Mouse (Mus musculus) lung, postnatal 36 days (tissue): ENCODE results near the gene Dnaja1.

Source experiments
- DNase-seq: peaks from one replicate; pipeline ENCODE4 v3.0.0; 2022; ENCODE audit warnings: mixed read lengths

Gene Dnaja1

GRCm38 (mm10) chr4:40722011-40722666, at the start of gene Dnaja1:
TSS of gene Dnaja1 (plus strand) at chr4:40722150.
- peak; percentile 96 for DNase-seq

- no peak for DNase-seq
Measured at GRCm38 (mm10) chr4:40673526-40673925, 48.4 kb upstream of the Dnaja1 start.

GRCm38 (mm10) chr4:40676338-40676737, 45.6 kb upstream of the Dnaja1 start:
- no peak for DNase-seq

GRCm38 (mm10) chr4:40677132-40677531, 44.8 kb upstream of the Dnaja1 start:
- DNase-seq = peak; percentile 14

- peak; percentile 62 for DNase-seq
Measured at GRCm38 (mm10) chr4:40680250-40680860, 41.6 kb upstream of the Dnaja1 start.

- DNase-seq = peak; percentile 52
Measured at GRCm38 (mm10) chr4:40681908-40682307, 40.0 kb upstream of the Dnaja1 start.

GRCm38 (mm10) chr4:40682359-40682758, 39.6 kb upstream of the Dnaja1 start:
- no peak for DNase-seq

GRCm38 (mm10) chr4:40683306-40683705, 38.6 kb upstream of the Dnaja1 start:
- no peak for DNase-seq

GRCm38 (mm10) chr4:40691100-40691499, 30.9 kb upstream of the Dnaja1 start:
- DNase-seq = no peak

GRCm38 (mm10) chr4:40697059-40697458, 24.9 kb upstream of the Dnaja1 start:
- no peak for DNase-seq

- DNase-seq = peak; percentile 72
Measured at GRCm38 (mm10) chr4:40700216-40700615, 21.7 kb upstream of the Dnaja1 start.

GRCm38 (mm10) chr4:40701796-40702195, 20.2 kb upstream of the Dnaja1 start:
- DNase-seq = peak; percentile 42

GRCm38 (mm10) chr4:40702797-40703709, 18.9 kb upstream of the Dnaja1 start, which contains the start of gene Aptx:
TSS of gene Aptx (minus strand) at chr4:40703194.
- DNase-seq = peak; percentile 98

- DNase-seq = no peak
Measured at GRCm38 (mm10) chr4:40703710-40704275, 18.2 kb upstream of the Dnaja1 start.

- DNase-seq = no peak
Measured at GRCm38 (mm10) chr4:40717141-40717540, 4.8 kb upstream of the Dnaja1 start.

GRCm38 (mm10) chr4:40720910-40721309, 1.0 kb upstream of the Dnaja1 start:
- peak; percentile 28 for DNase-seq

- peak; percentile 76 for DNase-seq
Measured at GRCm38 (mm10) chr4:40722687-40723460, 924 bp downstream of the Dnaja1 start.

GRCm38 (mm10) chr4:40725141-40725540, 3.2 kb downstream of the Dnaja1 start:
- DNase-seq = no peak

- no peak for DNase-seq
Measured at GRCm38 (mm10) chr4:40725554-40725953, 3.6 kb downstream of the Dnaja1 start.

GRCm38 (mm10) chr4:40727247-40727646, 5.3 kb downstream of the Dnaja1 start:
- no peak for DNase-seq

- DNase-seq = no peak
Measured at GRCm38 (mm10) chr4:40731262-40731661, 9.3 kb downstream of the Dnaja1 start.

- no peak for DNase-seq
Measured at GRCm38 (mm10) chr4:40735351-40735750, 13.4 kb downstream of the Dnaja1 start.
